Mouse (Mus musculus): ENCODE results near the gene Pglyrp2. TPM values are rescaled to one million over a fixed set of nuclear protein-coding genes. Genes with fewer than 3 reads are reported as not detected.

The Pglyrp2 gene
- total RNA-seq, 4 experiments from 2014 or later = not detected

Small RNA genes lying within 50 kb of the gene (microRNA-seq; reads per million reads assigned to microRNA genes)
- not detected for gene Gm22201

Other genes with a start within 250 kb of the Pglyrp2 start
- gene Ephx3, start 234.6 kb downstream of the Pglyrp2 start, total RNA-seq (2022) = 1 to 10 TPM in 1 of 4 experiments, under 1 TPM in 3; 0.40 to 1.4 (median 0.69) TPM
- 10 to 100 TPM; 48.1 to 61.7 (median 48.7) TPM for gene Brd4, start 139.4 kb downstream of the Pglyrp2 start, total RNA-seq (2022)
- 10 to 100 TPM; 34.6 to 51.5 (median 44.6) TPM for gene Akap8, start 102.9 kb downstream of the Pglyrp2 start, total RNA-seq (2022)
- gene Akap8l, start 73.6 kb downstream of the Pglyrp2 start, total RNA-seq (2022) = 10 to 100 TPM; 41.4 to 55.8 (median 46.3) TPM
- 10 to 100 TPM; 14.0 to 17.2 (median 15.4) TPM for gene Wiz, start 34.7 kb downstream of the Pglyrp2 start, total RNA-seq (2022)
- 1 to 10 TPM in 1 of 4 experiments, under 1 TPM in 3; 0.33 to 1.2 (median 0.61) TPM for gene Rasal3, start 20.6 kb downstream of the Pglyrp2 start, total RNA-seq (2022)
- under 1 TPM in 1 of 4 experiments, not detected in 3; 0.23 TPM for gene Cyp4f39, start 28.6 kb upstream of the Pglyrp2 start, total RNA-seq (2022)
- gene Cyp4f17, start 81.9 kb upstream of the Pglyrp2 start, total RNA-seq (2022) = 1 to 10 TPM; 4.8 to 9.0 (median 7.8) TPM
- 1 to 10 TPM; 6.5 to 9.8 (median 7.3) TPM for gene Cyp4f16, start 112.4 kb upstream of the Pglyrp2 start, total RNA-seq (2022)
- not detected for gene Cyp4f37, start 197.1 kb upstream of the Pglyrp2 start, total RNA-seq (2022)
- gene Cyp4f40, start 234.7 kb upstream of the Pglyrp2 start, total RNA-seq (2022) = not detected